Mouse (Mus musculus) liver, embryonic 13.5 days (tissue): ENCODE results near the gene Olfr773. TPM values are rescaled to one million over a fixed set of nuclear protein-coding genes. Genes with fewer than 3 reads are reported as not detected.
"Not testable (repeated sequence)": the region's sequence is repeated elsewhere in the genome, so short reads cannot be mapped to it uniquely, and the experiment has no call there.

Experiments used
- ATAC-seq: fragments of 200-750 bp; cut with Nextera tagmentation; 2 replicates; pipeline ENCODE4 v1.8.0; 2017; ENCODE audit warnings: low read depth, mild to moderate bottlenecking, moderate number of reproducible peaks, moderate library complexity
- DNase-seq: peaks from one replicate; pipeline ENCODE4 v3.0.0; 2022
- H3K27ac ChIP-seq: fragments of 300-500 bp; sonication (generic); 2 replicates; pipeline ENCODE4 v1.5.1; 2015; ENCODE audit warnings: moderate library complexity, mild to moderate bottlenecking, inconsistent platforms
- H3K27me3 ChIP-seq: fragments of 300-500 bp; sonication (generic); 2 replicates; pipeline ENCODE4 v1.6.1; 2015; ENCODE audit warnings: mild to moderate bottlenecking, inconsistent platforms
- H3K36me3 ChIP-seq: fragments of 300-500 bp; sonication (generic); 2 replicates; pipeline ENCODE4 v1.6.1; 2015; ENCODE audit warnings: mild to moderate bottlenecking, inconsistent platforms
- H3K4me1 ChIP-seq: fragments of 300-500 bp; sonication (generic); replicated peaks from 2 replicates; pipeline ENCODE4 v1.6.1; 2015; ENCODE audit warnings: inconsistent platforms
- H3K4me2 ChIP-seq: fragments of 300-500 bp; sonication (generic); 2 replicates; pipeline ENCODE4 v1.6.1; 2015; ENCODE audit warnings: inconsistent platforms, mild to moderate bottlenecking, moderate library complexity
- H3K4me3 ChIP-seq: fragments of 300-500 bp; sonication (generic); replicated peaks from 2 replicates; pipeline ENCODE4 v1.5.1; 2015; ENCODE audit warnings: mild to moderate bottlenecking, inconsistent platforms
- H3K9ac ChIP-seq: fragments of 300-500 bp; sonication (generic); 2 replicates; pipeline ENCODE4 v1.6.1; 2015; ENCODE audit warnings: mild to moderate bottlenecking, inconsistent platforms
- H3K9me3 ChIP-seq: fragments of 300-500 bp; sonication (generic); replicated peaks from 2 replicates; pipeline ENCODE4 v1.6.1; 2016; ENCODE audit warnings: inconsistent platforms
- WGBS: fragments of 180-500 bp; shearing (Covaris S2); methylation state at CpG from one replicate; pipeline ENCODE4 v1.1.7; 2015; ENCODE audit not compliant: insufficient replicate concordance; 5-methylcytosine and 5-hydroxymethylcytosine counted together
- polyA plus RNA-seq: library from polyadenylated mRNA; unstranded; fragments of >200 nt; fragmentation: Nextera tagmentation; extraction: Ambion mirVana; gene quantifications from 2 replicates; pipeline ENCODE4 v1.2.1, GENCODE M21; 2015

Gene Olfr773
- not detected in 2 replicates for polyA plus RNA-seq

DNA sequence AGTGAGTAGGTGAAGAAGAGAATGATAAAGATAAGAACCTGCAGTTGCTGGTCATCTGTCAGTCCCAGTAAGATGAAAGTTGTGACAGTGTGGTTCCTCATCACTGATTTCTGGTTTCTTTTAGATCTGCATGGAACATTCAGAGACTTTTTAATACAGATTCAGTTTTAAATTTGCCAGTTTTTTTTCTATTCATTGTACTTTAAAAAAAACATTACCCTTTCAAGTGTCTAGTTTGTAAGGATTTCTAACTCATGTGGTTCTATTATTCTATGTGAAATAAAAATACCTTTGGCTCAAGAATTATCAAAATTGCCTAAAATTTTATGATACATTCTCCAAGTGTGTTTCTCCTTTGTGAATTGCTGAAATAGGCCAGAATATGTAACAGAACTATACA lies at the start of gene Olfr773:
TSS of gene Olfr773 (minus strand) at position 101 of the 400 bp plus-strand sequence.
- DNase-seq, H3K27ac ChIP-seq, H3K4me2 ChIP-seq, ATAC-seq, H3K4me1 ChIP-seq, H3K36me3 ChIP-seq, H3K4me3 ChIP-seq, H3K9ac ChIP-seq, H3K9me3 ChIP-seq, H3K27me3 ChIP-seq: not testable (repeated sequence)

- no peak within 1 kb of the TSS for H3K9ac ChIP-seq
- H3K4me2 ChIP-seq: no peak within 1 kb of the TSS
- 39% methylated on average over 2 of the region's 2 CpGs for WGBS
- H3K9me3 ChIP-seq: 0 out of 2 replicates have a peak, but pooled peaks cover 8% of the 10 kb centered on the region
- no peaks in the 10 kb centered on the region for H3K36me3 ChIP-seq
- H3K4me1 ChIP-seq: no peaks in the 10 kb centered on the region
- H3K27ac ChIP-seq: no peak within 1 kb of the TSS
- H3K27me3 ChIP-seq: no peaks in the 10 kb centered on the region
- no peak within 1 kb of the TSS for H3K4me3 ChIP-seq
- no peak for DNase-seq
- no peak for ATAC-seq
Measured at GRCm38 (mm10) chr10:129235904-129236303, 48.7 kb upstream of the Olfr773 start, which contains the start of gene Olfr774. Olfr774 (plus strand) TSS chr10:129236204.

DNA sequence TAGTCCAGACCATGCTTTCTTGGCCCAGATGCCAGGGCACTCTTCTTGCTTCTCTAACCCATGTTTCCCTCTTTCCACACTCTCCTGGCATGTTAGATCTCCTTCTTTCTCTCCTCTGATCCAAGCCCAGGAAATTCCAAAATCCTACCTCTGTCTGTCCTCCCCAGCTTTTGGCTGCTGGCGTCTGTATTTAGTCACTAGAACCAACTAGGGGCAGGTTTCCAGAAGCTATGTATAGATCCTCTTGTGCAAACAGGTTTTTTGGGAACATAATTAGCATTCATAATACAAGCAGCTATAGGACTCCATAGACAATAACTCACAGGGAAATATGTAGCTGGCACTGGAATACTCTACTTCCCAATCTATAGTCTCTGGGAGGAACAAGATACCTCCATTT lies 43.5 kb upstream of the Olfr773 start:
- no peak overlapping the region for H3K4me3 ChIP-seq
- no peak overlapping the region for H3K9ac ChIP-seq
- peaks cover 21% of the 10 kb centered on the region for H3K9me3 ChIP-seq
- ATAC-seq (no peak), DNase-seq (no peak)
- 39% methylated on average over 1 of the region's 1 CpGs for WGBS
- no peak overlapping the region for H3K27ac ChIP-seq
- no peak overlapping the region for H3K4me2 ChIP-seq
- H3K27me3 ChIP-seq: no peaks in the 10 kb centered on the region
- H3K36me3 ChIP-seq: no peaks in the 10 kb centered on the region
- no peaks in the 10 kb centered on the region for H3K4me1 ChIP-seq

DNA sequence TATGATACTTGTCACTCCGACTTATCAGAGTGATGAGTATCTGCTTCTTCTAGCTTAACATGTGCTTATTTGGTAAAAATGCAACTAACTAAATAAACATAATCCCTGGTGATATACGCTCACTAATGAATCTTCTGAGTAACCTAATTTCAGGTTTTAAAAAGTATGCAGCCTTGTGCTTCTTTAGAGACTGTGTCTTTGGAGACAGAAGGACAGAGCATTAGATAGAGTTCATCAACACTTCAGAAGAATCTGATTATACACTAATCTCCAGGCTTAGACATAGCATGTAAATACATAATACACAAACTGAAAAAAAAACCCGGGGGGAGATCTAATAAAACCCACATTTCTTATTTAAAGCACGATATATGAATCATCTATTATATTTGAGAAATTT lies 9.4 kb downstream of the Olfr773 start, which contains the start of gene Olfr772:
TSS of gene Olfr772 (minus strand) at position 101 of the 400 bp plus-strand sequence.
- not testable (repeated sequence) for H3K4me2 ChIP-seq, H3K4me3 ChIP-seq, H3K9me3 ChIP-seq, H3K27me3 ChIP-seq, ATAC-seq, H3K27ac ChIP-seq, H3K9ac ChIP-seq, H3K4me1 ChIP-seq, H3K36me3 ChIP-seq, DNase-seq
- 48% methylated on average over 3 of the region's 4 CpGs for WGBS

- H3K9me3 ChIP-seq: no peaks in the 10 kb centered on the region
- DNase-seq (no peak), ATAC-seq (no peak)
- H3K27ac ChIP-seq: no peak within 1 kb of the TSS
- H3K27me3 ChIP-seq: no peaks in the 10 kb centered on the region
- no peak within 1 kb of the TSS for H3K4me3 ChIP-seq
- WGBS: 58% methylated on average over 1 of the region's 1 CpGs
- H3K4me1 ChIP-seq: no peaks in the 10 kb centered on the region
- no peak within 1 kb of the TSS for H3K9ac ChIP-seq
- no peak within 1 kb of the TSS for H3K4me2 ChIP-seq
- H3K36me3 ChIP-seq: no peaks in the 10 kb centered on the region
Measured at GRCm38 (mm10) chr10:129164651-129165050, 22.6 kb downstream of the Olfr773 start, which contains the start of gene Olfr771. Olfr771 (minus strand) TSS chr10:129164751.

GRCm38 (mm10) chr10:129138898-129139297 lies 48.3 kb downstream of the Olfr773 start, which contains the start of gene Olfr770:
Olfr770 (minus strand) TSS chr10:129138998.
- Histone ChIP-seq H3K4me2 (no peak within 1 kb of the TSS), H3K4me1 (no peaks in the 10 kb centered on the region), H3K4me3 (no peak within 1 kb of the TSS), H3K27me3 (no peaks in the 10 kb centered on the region), H3K9me3 (no peaks in the 10 kb centered on the region), H3K36me3 (no peaks in the 10 kb centered on the region), H3K27ac (no peak within 1 kb of the TSS), H3K9ac (no peak within 1 kb of the TSS)
- DNase-seq (no peak), ATAC-seq (no peak)
- WGBS: 68% methylated on average over 2 of the region's 2 CpGs

Other genes with a start within 250 kb of the Olfr773 start
- gene Mettl7b, start 226.4 kb downstream of the Olfr773 start, polyA plus RNA-seq: not detected in 2 replicates
- gene Olfr9, start 198.0 kb downstream of the Olfr773 start, polyA plus RNA-seq: not detected in 2 replicates
- gene Olfr763, start 176.6 kb downstream of the Olfr773 start, polyA plus RNA-seq: not detected in 2 replicates
- gene Olfr764-ps1, start 147.5 kb downstream of the Olfr773 start, polyA plus RNA-seq: not detected in 2 replicates
- not detected in 2 replicates for gene Olfr765, start 137.4 kb downstream of the Olfr773 start, polyA plus RNA-seq
- not detected in 2 replicates for gene Olfr766-ps1, start 118.4 kb downstream of the Olfr773 start, polyA plus RNA-seq
- not detected in 2 replicates for gene Olfr767, start 104.5 kb downstream of the Olfr773 start, polyA plus RNA-seq
- not detected in 2 replicates for gene Olfr768, start 88.0 kb downstream of the Olfr773 start, polyA plus RNA-seq
- gene Olfr769, start 69.6 kb downstream of the Olfr773 start, polyA plus RNA-seq: not detected in 2 replicates
- gene Olfr770, start 48.4 kb downstream of the Olfr773 start, polyA plus RNA-seq: not detected in 2 replicates
- not detected in 2 replicates for gene Olfr771, start 22.7 kb downstream of the Olfr773 start, polyA plus RNA-seq
- gene Olfr772, start 9.5 kb downstream of the Olfr773 start, polyA plus RNA-seq: not detected in 2 replicates
- gene Olfr774, start 48.8 kb upstream of the Olfr773 start, polyA plus RNA-seq: not detected in 2 replicates
- gene Olfr775, start 61.0 kb upstream of the Olfr773 start, polyA plus RNA-seq: not detected in 2 replicates
- gene Olfr776, start 71.7 kb upstream of the Olfr773 start, polyA plus RNA-seq: not detected in 2 replicates
- gene Olfr777, start 84.1 kb upstream of the Olfr773 start, polyA plus RNA-seq: not detected in 2 replicates
- not detected in 2 replicates for gene Olfr780, start 130.7 kb upstream of the Olfr773 start, polyA plus RNA-seq
- not detected in 2 replicates for gene Olfr781, start 141.4 kb upstream of the Olfr773 start, polyA plus RNA-seq
- not detected in 2 replicates for gene Olfr782, start 161.4 kb upstream of the Olfr773 start, polyA plus RNA-seq
- gene Olfr784, start 196.7 kb upstream of the Olfr773 start, polyA plus RNA-seq: 0.03 TPM in 1 of 2 replicates, not detected in the other
- not detected in 2 replicates for gene Olfr785, start 218.0 kb upstream of the Olfr773 start, polyA plus RNA-seq
- not detected in 2 replicates for gene Olfr786, start 239.9 kb upstream of the Olfr773 start, polyA plus RNA-seq